Mouse (Mus musculus) macrophage (primary cell): Measurements from ENCODE around the gene Gm49380. TPM values are rescaled to one million over a fixed set of nuclear protein-coding genes. Genes with fewer than 3 reads are reported as not detected.

Experiments
- H3K27ac ChIP-seq: fragments of 350-480 bp; formaldehyde crosslinking; 2 replicates; pipeline ENCODE4 v1.9.0; 2021
- H3K36me3 ChIP-seq: fragments of 350-480 bp; formaldehyde crosslinking; 2 replicates; pipeline ENCODE4 v1.9.0; 2021; ENCODE audit errors: inconsistent target
- H3K4me3 ChIP-seq: fragments of 350-480 bp; formaldehyde crosslinking; 2 replicates; pipeline ENCODE4 v1.9.0; 2021; ENCODE audit errors: inconsistent target
- H3K79me2 ChIP-seq: fragments of 350-480 bp; formaldehyde crosslinking; 2 replicates; pipeline ENCODE4 v1.9.0; 2021; ENCODE audit errors: inconsistent target
- WGBS: methylation state at CpG from one replicate; pipeline ENCODE4 v1.1.7; 2026; ENCODE audit warnings: inconsistent platforms; ENCODE audit not compliant: missing documents; 5-methylcytosine and 5-hydroxymethylcytosine counted together
- polyA plus RNA-seq: library from polyadenylated mRNA; stranded (reverse); fragments of 250-400 nt; gene quantifications from 3 replicates; pipeline ENCODE4 v1.2.4, GENCODE M21; 2018; ENCODE audit warnings: inconsistent platforms

Gene Gm49380
- polyA plus RNA-seq, 1 experiment from 2014 or later = 0.06 TPM

DNA sequence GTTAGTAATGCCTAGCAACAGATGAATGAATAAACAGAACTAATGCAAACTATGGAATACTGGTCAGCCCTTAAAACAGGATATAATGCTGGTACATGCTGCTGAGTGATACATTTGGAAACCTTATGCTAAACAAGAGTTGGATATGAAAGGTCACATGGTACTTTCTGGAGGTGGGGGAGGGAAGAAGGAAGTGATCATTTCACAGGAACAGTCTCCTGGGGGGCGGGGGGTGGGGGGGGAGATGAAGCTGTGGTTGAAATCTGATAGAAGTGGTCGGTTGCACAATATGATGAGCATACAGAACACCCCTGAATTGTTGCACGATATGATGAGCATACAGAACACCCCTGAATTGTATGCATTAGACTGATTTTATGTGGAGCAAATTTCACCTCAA is 89.2 kb downstream of the Gm49380 start:
- 20% methylated on average over 1 of the region's 3 CpGs for WGBS
- no peak overlapping the region for H3K27ac ChIP-seq

DNA sequence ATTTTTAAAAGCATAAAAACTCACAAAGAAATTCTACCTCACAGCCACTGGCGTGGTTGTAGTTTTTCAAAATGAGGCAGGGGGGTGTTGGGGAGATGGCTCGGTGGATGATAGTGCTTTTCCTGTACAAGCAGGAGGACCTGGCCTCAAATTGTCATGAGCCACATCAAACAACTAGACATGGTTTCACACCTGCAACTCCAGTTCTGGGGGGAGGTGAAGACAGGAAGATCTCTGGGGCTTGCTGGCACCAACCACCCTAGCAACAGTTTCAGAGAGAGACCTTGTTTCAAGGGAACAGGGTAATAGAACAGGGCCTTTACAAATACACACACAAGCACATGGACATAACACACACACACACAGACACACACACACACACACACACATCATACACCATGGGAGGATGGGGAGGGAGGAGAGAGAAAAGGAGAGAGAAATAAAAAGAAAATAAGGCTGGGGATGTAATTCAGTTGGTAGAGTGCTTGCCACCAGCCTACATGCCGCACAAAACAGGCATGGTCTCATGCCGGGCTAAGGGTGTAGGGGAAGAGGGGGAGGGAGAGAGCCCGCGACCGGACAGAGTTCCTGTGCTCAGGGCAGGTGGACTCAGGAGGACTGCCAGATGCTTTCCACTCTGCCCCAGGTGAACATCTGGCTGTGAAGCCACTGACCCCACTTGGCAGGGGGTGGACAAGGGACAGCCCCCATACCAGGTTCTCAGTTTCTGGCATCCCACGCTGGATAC is 91.0 kb downstream of the Gm49380 start:
- Histone ChIP-seq H3K4me3 (no peak overlapping the region), H3K79me2 (no peaks in the 10 kb centered on the region), H3K27ac (no peak overlapping the region), H3K36me3 (no peaks in the 10 kb centered on the region)
- WGBS = 77% methylated on average over 8 of the region's 8 CpGs

More for the DNA sequence above, 89.2 kb downstream of the Gm49380 start:
- no peak overlapping the region for H3K4me3 ChIP-seq
- H3K36me3 ChIP-seq = no peaks in the 10 kb centered on the region
- H3K79me2 ChIP-seq = no peaks in the 10 kb centered on the region

GRCm38 (mm10) chr9:44020001-44020400 is 93.3 kb downstream of the Gm49380 start:
- Histone ChIP-seq H3K4me3 (no peak overlapping the region), H3K27ac (no peak overlapping the region), H3K79me2 (no peaks in the 10 kb centered on the region), H3K36me3 (no peaks in the 10 kb centered on the region)
- WGBS = 60% methylated on average over 7 of the region's 7 CpGs

- H3K36me3 ChIP-seq = no peaks in the 10 kb centered on the region
- no peak overlapping the region for H3K4me3 ChIP-seq
- no peaks in the 10 kb centered on the region for H3K79me2 ChIP-seq
- no peak overlapping the region for H3K27ac ChIP-seq
- WGBS = 93% methylated on average over 5 of the region's 5 CpGs
These were observed 95.5 kb downstream of the Gm49380 start for GRCm38 (mm10) chr9:44017846-44018245.

Other genes starting within 250 kb of the Gm49380 start
- 0.38 to 0.87 TPM in 2 of 3 replicates, not detected in the other for gene Thy1, start 70.1 kb downstream of the Gm49380 start, polyA plus RNA-seq
- gene Usp2, start 46.5 kb downstream of the Gm49380 start, polyA plus RNA-seq = 0.59 to 3.4 TPM (median 2.0 TPM) in 3 replicates
- not detected in 3 replicates for gene Mfrp, start 11.8 kb downstream of the Gm49380 start, polyA plus RNA-seq
- gene C1qtnf5, start 6.3 kb downstream of the Gm49380 start, polyA plus RNA-seq = not detected in 3 replicates
- 13.3 to 20.0 TPM (median 18.3 TPM) in 3 replicates for gene Rnf26, start within 50 bp of the Gm49380 start, polyA plus RNA-seq
- 0.11 to 0.30 TPM in 2 of 3 replicates, not detected in the other for gene Mcam, start 21.0 kb upstream of the Gm49380 start, polyA plus RNA-seq
- 37.9 to 51.2 TPM (median 42.7 TPM) in 3 replicates for gene Cbl, start 120.5 kb upstream of the Gm49380 start, polyA plus RNA-seq
- gene Ccdc153, start 127.2 kb upstream of the Gm49380 start, polyA plus RNA-seq = not detected in 3 replicates
- not detected in 3 replicates for gene Pdzd3, start 138.0 kb upstream of the Gm49380 start, polyA plus RNA-seq
- gene Nlrx1, start 155.1 kb upstream of the Gm49380 start, polyA plus RNA-seq = 3.3 to 8.7 TPM (median 6.8 TPM) in 3 replicates
- gene Abcg4, start 175.1 kb upstream of the Gm49380 start, polyA plus RNA-seq = not detected in 3 replicates
- gene Hinfp, start 192.2 kb upstream of the Gm49380 start, polyA plus RNA-seq = 5.9 to 13.1 TPM (median 6.2 TPM) in 3 replicates
- 17.1 to 41.1 TPM (median 22.0 TPM) in 3 replicates for gene C2cd2l, start 206.8 kb upstream of the Gm49380 start, polyA plus RNA-seq
- gene Dpagt1, start 212.5 kb upstream of the Gm49380 start, polyA plus RNA-seq = 30.6 to 40.7 TPM (median 36.3 TPM) in 3 replicates
- gene H2afx, start 221.2 kb upstream of the Gm49380 start, polyA plus RNA-seq = 7.9 to 22.2 TPM (median 12.3 TPM) in 3 replicates
- gene Hmbs, start 230.7 kb upstream of the Gm49380 start, polyA plus RNA-seq = 22.5 to 38.8 TPM (median 27.1 TPM) in 3 replicates
- 37.9 to 56.3 TPM (median 40.2 TPM) in 3 replicates for gene Vps11, start 248.2 kb upstream of the Gm49380 start, polyA plus RNA-seq